Mouse (Mus musculus) thymus, postnatal 10 days (tissue): Measurements from ENCODE around the gene Add1.
A peak's percentile ranks its signal among the peaks of the same experiment; 100 is the strongest.

Experiments used
- DNase-seq, 2 experiments: peaks; one replicate each; pipeline ENCODE4 v3.0.0; 2021; ENCODE audit warnings: low spot score in 2 of 2

Add1 gene

DNA sequence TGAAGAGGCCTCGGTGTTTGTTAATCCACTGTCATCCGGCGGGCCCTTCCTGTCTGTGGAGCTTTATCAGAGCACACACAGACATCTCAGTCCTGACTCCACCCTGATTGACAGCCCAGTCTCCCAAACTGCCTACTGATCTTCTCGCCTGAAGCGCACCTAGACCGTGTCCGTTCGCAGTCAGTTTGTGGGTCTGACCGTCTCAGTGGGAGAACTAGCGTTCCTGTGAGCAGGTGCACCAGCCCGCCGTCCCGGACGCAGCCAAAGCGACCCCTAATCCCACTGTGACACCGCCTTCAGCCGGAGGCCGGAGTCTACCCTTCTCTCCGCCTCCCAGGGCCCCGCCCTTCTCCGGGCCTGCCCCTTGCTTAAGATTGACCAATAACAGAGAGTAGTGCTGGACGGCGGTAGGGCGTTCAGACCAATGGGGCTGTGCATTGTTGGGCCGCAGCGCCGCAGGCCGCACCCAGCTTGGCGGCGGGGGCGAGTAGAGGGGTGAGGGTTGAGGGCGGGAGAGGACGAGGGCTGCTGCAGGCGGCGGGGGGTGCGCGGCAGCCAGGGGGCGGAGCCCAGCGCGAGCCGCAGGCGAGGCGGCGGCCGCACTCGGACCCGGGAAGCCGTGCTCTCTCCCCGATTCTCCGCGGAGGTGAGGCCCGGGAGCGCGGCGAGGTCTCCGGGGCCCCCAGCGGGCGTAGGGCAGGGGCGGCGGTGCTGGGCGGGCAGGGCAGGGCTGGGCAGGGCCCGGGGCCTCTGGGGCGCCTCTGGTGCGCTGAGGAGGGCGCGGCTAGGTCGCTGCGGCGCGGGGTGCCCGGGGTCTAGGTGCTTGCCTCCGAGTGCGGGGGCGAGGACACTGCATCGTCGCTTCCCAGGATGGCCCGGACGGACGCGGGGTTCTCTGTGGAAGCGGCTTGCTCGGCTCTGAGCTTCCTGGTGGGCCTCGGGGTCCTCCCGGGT lies at the start of gene Add1:
Add1 (plus strand) TSS at position 397 of the 954 bp plus-strand sequence.
- DNase-seq, result peak; percentile 95 to 97

DNA sequence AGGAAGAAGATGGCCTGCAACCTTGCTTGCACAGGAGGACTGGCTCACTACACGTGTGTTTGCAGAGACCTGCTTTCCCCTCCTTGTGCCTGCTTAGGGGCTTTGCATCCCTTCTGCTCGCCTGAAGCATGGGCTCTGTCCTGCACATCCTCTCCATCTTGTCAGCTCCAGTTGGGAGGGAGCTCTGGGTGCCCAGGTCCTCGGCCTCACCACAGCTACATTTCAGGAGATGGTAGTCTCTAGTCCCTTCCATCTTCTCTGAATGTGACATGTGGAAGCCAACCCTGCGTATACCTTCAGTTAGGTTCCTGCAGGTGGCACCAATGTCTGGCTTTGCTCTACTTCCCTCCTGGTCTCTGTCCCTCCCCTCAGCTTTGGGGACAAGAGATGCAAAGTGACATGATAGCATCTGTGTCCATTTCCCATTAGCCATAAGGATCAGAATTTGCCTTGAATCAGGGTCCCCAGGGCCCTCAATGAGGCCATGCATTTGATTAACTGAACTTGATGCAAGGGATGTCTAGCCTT lies 49.4 kb upstream of the Add1 start:
- DNase-seq, result no peak

DNA sequence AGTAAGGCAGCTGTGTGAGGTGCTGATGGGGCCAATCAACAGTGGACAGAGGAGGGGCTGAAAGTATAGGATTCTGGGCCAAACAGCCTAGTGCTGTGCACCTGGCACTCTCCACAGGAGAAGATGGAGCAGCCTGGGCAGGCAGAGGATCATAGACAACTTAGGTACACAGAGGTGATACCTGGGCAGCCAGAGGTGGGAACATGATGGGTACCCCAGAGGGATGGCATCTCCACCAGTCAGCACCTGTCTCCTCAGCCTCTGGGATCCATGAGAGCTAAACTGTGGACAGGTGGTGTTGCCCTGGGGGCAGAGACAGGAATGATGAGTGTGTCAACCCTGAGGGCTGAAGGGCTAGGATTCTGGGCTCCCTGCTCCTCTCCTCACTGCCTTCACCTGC lies 49.0 kb upstream of the Add1 start:
- no peak for DNase-seq

DNA sequence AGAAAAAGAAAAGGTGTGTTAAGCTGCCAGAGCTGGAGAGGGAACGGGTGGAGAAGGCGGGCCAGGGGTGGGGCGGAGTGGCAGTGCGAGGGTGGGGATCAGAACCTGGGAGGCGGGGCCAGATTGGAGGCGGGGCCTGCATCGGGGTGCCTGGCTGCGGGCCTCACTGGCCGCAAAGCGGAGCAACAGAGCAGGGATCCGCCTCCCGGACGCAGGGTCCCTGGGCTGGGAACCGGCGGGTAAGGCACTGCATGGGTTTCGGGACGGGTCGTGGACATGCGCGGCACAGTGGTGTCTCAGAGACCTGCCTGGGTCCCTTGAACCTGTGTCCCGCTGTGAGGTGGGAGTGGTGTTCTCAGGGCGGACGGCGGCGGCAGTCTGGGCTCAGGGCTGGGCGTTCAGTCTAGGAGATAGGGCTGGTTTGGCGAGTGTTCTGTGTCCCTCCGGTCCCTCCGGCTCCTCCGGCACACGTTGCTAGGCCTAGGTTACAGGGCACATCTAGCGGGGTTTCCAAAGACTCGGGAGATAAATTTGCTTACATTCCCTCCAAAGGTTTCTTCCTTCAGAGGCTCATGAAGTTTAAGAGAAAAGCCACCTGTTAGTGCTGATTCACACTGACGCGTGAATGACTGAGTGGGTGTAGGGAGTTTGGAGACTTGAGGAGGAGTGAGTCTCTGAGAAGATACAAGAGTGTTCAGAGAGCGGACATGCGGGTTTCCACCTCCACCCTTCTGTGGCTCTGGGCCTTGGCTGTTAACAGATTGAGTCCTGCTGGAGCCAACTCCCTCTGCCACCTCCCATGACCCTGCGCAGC lies 47.6 kb upstream of the Add1 start, which contains the start of gene Sh3bp2:
Sh3bp2 (plus strand) TSS at position 176 of the 814 bp plus-strand sequence.
- peak; percentile 92 to 96 for DNase-seq

DNA sequence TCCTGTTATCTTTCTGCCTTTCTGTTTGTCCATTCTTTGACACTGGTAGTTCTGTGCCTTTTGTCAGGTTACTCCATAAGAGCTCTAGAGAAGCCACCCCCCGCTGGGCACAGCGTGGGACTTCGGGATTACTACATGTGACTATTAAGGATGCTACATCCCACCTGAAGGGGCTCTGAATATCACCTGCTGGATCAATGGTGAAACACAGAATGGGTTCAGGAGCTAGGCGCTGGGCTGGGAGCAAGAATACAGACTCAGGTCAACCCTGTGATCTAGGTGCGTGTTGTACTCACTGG lies 47.0 kb upstream of the Add1 start:
- DNase-seq, result no peak

DNA sequence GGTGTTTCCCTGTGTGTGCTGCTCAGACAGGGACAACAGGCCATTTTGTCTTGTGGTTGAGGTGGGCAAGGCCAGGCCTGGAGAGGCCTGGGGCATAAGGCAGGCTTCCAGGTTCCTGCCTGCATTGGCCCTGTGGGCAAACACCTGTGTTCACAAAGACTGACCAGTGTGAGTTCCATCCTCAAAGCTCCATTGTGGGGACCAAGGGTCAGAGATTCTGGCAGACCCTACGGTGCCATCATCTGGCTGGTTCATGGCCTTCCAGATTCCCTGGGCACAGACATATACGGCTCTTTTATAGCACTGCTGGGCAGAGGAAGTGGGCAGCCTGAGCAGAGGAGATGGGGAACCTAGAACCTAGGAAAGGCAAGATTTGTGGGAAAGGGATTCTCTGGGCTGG lies 46.1 kb upstream of the Add1 start:
- no peak for DNase-seq

DNA sequence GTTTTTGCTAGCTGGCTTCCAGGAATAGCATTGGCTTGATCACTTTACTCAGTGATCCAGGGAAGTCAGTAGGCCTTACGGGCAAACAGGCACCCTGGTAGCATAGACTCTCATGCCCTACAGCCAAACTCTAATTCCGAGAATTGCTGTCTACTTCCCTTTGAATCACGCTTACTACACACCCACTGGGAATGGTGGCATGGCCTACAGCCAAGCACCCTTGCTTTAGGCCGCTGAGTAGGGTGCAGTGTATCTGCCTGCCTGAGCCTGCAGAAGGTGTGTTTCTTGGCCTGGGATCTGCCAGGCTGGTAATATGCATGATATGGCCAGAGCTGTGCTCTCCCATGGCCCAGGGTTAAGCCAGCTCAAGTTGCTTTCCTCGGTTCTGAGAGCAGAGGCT lies 44.7 kb upstream of the Add1 start:
- no peak for DNase-seq

DNA sequence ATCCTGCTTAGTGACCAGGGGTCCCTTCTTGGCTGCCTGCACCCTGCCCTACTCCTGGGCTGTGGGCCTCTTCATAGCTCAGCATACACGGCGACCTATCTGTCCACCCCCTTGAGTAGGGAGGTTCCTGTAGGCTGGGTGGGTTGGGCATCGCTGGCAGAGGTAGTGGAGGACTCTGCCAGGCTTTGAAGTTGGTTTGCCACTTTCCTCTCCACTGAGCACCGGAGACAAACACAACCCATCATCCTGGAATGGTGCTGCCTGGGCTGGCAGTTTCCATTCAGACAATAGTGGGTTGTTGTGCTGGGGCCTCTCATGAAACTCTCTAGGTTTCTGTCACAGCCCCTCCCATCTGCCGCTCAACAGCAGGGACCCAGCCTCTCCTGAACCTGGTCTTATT lies 43.3 kb upstream of the Add1 start:
- DNase-seq, result no peak

DNA sequence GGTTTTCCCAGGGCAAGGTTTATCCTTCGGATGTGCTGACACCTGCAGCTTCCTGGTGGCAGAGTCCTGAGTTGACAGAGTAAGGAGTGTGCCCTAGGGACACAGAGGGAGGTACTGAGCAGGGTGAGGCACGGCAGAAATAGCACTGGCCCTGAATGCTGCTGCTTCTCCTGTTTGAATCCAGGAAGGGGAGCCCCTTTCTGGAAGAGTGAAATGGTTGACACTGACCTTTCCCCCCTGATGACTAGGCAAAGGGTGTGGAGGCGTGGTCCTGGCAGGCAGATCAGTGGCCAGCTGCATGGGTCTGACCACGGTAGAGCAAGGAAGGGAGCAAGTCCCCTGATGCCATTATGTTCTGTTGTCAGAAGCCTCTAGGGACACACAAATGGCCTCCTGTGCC lies 42.8 kb upstream of the Add1 start:
- no peak for DNase-seq

DNA sequence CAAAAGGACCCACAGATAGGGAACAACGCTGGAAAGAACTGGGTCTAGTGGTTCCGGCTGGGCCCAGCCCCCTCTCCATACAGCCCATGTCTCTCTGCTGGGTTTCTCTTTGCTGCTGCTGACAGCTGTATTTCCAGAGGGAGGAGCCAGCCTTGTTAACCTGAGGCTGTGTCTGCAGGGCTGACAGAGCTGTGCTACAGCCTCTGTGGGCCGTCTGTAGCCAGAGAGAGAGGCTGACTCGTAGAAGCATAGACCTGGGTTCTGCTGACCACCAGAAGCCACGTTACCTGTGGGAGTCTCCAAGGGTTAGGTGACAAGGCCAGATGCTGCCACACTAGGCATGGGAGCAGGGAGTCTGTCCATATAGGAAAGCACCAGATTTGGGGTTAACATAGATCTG lies 40.4 kb upstream of the Add1 start:
- DNase-seq, result no peak

DNA sequence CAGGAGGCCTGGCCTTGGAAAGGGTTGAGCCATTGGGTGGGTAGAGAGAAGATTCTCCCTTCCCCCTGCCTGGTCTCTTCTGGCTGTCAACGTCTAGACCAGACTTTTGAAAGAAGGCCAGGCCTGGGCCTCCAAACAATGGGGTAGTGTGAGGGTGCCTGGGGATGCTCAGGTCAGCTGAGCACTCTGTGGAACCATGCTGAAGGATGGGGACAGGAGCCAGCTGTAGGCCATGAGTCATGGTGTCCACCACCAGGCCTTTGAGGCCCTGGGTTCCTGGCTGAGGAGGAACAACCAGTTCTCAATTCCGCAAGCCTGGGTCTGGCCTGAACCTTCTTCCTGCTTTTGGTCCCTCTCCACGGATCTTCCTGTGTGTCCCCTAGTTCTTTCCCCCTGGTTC lies 39.6 kb upstream of the Add1 start:
- DNase-seq, result no peak

DNA sequence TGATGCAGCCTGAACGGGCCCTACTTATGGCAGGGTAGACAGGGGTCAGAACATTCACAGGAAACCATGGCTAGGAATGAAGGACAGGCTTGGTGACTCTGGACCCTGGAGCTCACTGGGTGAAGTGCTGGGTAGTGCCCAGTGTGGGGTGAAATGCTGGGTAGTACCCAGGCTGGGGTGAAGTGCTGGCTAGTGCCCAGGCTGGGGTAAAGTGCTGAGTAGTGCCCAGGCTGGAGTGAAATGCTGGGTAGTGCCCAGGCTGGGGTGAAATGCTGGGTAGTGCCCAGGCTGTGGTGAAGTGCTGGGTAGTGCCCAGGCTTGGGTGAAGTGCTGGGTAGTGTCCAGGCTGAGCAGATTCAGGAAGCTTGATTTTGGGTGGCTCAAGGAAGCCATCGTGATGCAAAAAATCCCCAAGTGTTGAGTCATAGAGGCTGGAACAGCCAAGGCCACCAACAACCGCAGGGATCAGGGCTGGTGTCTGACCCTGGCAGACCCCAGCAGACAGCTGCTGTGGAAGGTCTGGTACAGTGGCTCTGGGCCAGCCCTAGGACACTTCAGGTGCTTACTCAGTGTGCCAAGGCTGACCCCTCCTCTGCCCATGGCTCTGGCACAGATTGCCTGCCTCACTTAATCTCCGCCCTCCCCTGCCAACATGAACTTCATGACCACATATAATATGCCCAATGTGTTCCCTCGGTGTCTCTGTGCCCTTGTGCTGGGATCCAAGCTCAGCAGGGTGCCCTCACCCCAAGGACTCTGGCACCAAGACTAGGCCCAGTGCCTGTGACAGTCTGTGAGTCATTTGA lies 38.5 kb upstream of the Add1 start:
- no peak for DNase-seq

DNA sequence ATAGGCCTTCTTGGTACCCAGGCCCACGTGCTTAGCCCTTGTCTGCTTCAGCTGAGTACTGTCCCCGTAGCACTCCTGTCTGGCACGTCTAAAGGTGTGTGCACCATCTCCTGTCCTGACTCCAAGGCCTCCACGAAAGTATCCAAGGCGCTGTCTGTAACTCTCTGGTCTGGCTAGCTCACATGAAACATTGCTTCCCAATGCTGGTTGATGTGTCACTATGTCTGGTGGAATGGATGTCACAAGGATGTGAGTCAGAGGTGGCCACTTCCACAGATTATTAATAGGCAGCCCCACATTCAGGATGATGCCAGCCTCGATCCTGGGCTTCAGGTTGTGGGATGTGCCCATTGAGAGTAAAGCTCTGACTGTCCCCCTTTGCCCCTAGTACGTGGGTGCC lies 37.6 kb upstream of the Add1 start:
- no peak for DNase-seq

DNA sequence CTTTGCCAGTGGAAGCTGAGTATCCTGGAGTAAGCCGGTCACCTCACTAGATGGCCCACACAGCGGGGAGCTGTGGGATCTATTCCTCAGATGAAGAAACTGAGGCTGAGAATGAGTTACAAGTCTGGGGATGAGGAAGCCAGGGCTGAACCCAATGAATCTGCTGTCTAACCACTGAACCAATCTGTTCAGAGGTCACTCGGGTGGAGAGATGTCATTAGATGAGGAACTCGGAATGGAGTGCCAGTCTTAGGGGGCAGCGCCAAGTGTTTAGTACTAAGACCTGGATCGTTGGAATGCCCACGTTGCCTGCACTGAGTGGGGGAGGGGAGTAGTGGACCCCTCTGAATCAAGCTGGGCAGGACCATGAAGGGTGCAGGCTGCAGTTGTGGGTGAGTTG lies 35.4 kb upstream of the Add1 start:
- no peak for DNase-seq

DNA sequence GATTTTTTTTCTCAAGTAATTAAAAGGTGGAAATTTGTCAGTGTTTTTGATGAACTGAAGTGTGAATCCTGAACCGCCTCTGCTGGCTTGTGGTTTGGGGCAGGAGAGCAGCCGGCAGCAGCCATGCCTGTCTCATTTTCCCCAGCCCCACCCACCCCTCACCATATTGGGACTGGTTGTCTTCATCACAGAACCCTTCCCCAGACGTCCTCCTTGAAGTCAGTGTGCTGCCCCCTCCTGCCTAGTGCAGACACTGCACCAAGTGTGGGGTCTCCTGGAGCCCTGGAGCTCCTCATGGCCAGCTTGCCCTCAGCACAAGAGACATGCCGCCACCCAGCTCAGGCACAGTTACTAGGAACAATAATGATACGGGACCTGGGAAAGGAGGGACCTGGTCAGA lies 34.9 kb upstream of the Add1 start:
- peak; percentile 58 to 73 for DNase-seq

DNA sequence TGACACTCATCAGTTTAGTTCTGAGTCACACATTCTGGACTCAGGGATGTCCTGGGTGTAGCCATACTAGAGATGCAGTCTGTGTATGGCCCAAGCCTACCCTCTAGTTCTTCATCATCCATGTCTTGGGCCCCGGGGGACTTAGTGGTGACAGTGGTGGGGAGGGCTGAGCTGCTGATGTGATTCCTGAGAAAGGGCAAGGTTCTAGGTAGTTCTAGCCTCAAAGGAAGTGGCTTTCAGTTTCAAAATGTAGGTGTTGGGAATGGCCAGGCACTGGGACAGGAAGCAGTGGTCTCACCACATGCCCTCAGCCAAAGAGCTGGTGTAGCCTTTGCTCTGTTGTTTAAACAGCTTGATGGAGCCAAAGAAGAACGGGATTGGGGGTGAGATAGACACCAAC lies 34.3 kb upstream of the Add1 start:
- no peak for DNase-seq

DNA sequence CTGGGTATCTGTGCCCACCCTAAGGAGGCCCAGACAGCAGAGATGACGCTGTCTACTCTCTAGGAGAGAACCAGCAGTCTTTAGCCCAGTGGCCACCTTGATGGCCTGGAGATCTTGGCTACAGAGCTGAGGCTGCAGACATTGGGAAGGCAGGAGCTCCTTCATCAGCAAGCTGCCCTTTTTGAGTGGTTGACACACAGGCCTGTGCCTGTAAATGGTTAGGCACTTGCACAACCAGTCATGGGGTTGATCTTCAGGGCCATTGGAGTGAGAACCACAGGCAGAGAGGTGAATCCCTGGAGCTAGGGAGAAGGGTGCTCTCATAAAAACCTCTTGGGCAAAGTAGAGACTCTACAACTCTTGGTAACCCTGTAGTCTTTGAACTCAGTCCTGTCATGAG lies 31.3 kb upstream of the Add1 start:
- DNase-seq, result no peak

DNA sequence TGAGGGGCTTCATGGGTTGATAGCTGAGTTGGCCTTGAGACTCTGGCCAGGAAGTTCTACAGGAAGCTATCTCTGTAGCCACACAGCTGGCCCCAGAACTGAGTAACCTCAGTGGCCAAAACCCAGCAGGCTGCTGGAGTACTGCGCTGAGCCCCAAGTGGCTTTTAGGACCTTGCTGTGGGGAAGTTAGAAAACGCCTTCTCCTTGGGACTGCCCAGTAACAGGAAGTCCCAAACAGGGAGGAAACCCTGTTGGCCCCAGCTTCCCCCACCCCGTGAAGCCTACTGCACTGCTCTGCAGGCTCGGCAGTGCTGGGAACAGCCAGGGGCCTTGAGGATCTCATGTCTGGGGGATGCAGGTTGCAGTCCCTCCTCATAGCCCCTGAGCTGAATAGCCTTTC lies 30.4 kb upstream of the Add1 start:
- DNase-seq, result no peak

DNA sequence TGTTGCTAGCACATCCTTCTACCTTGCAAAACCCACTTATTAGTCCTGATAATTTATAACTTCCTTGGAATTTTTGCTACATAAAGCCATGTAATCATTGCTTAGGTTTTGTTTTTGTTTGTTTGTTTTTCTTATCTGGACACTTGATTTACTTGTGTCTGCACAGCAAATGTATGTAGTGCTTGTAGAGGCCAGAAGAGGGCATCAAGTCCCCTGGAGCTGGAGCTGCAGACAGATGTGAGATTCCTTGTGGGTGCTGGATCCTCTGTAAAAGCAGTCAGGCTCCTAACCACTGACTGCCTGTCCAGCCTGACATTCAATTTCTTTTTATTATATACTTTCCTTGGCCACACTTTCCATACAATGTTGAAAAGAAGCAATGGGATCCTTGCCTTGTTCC lies 26.1 kb upstream of the Add1 start:
- peak in 1 of 2 experiments; percentile 35 for DNase-seq

DNA sequence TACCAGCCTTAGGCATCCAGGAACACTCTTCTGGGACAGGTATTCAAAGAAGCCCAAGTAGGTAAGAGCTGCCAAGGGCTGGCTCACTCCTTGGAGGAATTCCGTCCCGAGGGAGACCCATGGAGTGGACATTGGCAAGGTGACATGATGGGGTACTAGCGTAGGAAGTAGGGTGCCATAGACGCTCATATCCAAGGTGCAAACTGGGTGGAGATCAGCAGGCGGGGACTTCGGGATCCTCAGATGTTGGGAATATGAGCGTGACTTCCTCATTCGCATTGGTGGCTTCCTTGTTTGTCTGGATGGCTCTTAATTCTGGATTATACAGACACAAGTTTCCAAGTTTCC lies 24.4 kb upstream of the Add1 start:
- no peak for DNase-seq

DNA sequence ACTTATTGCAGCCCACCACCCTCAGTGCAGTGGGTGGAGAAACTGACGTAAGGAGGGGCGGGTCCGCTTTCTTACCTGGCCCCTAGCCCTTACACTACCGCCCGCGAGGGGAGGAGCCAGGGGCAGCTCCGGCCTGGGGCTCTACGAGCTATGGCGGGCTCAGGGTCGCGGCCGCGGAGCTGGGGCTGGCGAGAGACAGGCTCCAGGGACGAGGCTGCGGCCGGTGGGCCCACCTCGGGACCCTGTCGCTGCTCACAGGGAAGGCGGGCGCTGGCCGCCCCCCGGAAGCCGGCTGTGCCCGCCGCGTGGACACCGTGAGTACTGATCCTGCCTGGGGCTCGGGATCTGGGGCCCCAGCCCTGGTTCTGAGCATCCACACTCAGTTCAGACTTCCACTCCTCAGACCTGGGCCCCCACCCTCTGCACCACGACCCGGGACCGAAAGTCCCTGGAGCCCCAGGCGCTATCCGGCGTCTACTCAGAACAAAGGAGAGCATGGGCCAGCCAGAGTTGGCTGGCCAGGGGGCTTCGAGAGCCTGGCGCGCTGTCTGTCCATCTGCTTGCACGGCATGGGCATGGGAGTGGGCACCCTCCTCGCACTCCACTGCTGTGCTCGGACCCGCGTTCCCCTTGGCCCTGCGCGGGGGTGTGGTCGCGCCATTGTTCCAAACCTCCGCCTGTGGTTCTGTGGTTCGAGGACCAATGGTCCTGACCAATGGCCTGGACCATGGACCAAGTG lies 23.8 kb upstream of the Add1 start:
- DNase-seq, result peak; percentile 32
